Mouse (Mus musculus) embryonic facial prominence, embryonic 10.5 days (tissue): Measurements from ENCODE around the gene Nupr1. TPM values are rescaled to one million over a fixed set of nuclear protein-coding genes. Genes with fewer than 3 reads are reported as not detected.

Experiments used
- DNase-seq: peaks from one replicate; pipeline ENCODE4 v3.0.0-alpha.2; 2017; ENCODE audit warnings: low spot score
- H3K27ac ChIP-seq: fragments of 300-500 bp; sonication (generic); replicated peaks from 2 replicates; pipeline ENCODE4 v1.5.1; 2016; ENCODE audit warnings: mild to moderate bottlenecking
- H3K27me3 ChIP-seq: fragments of 300-500 bp; sonication (generic); replicated peaks from 2 replicates; pipeline ENCODE4 v1.6.1; 2016; ENCODE audit warnings: low read depth, mild to moderate bottlenecking; ENCODE audit not compliant: poor library complexity, severe bottlenecking
- H3K36me3 ChIP-seq: fragments of 300-500 bp; sonication (generic); replicated peaks from 2 replicates; pipeline ENCODE4 v1.6.1; 2016; ENCODE audit warnings: mild to moderate bottlenecking, moderate library complexity
- H3K4me1 ChIP-seq: fragments of 300-500 bp; sonication (generic); 2 replicates; pipeline ENCODE4 v1.6.1; 2016
- H3K4me3 ChIP-seq: fragments of 300-500 bp; sonication (generic); 2 replicates; pipeline ENCODE4 v1.5.1; 2016; ENCODE audit warnings: mild to moderate bottlenecking, moderate library complexity
- H3K9me3 ChIP-seq: fragments of 300-500 bp; sonication (generic); 2 replicates; pipeline ENCODE4 v1.6.1; 2016; ENCODE audit warnings: mild to moderate bottlenecking
- WGBS: fragments of 180-500 bp; shearing (Covaris S2); methylation state at CpG from one replicate; pipeline ENCODE4 v1.1.7; 2016; 5-methylcytosine and 5-hydroxymethylcytosine counted together
- polyA plus RNA-seq: library from polyadenylated mRNA; unstranded; fragments of >200 nt; fragmentation: Nextera tagmentation; extraction: Ambion mirVana; gene quantifications from 2 replicates; pipeline ENCODE4 v1.2.1, GENCODE M21; 2016

The Nupr1 gene
- polyA plus RNA-seq, 1 experiment from 2014 or later = 1.2 TPM

DNA sequence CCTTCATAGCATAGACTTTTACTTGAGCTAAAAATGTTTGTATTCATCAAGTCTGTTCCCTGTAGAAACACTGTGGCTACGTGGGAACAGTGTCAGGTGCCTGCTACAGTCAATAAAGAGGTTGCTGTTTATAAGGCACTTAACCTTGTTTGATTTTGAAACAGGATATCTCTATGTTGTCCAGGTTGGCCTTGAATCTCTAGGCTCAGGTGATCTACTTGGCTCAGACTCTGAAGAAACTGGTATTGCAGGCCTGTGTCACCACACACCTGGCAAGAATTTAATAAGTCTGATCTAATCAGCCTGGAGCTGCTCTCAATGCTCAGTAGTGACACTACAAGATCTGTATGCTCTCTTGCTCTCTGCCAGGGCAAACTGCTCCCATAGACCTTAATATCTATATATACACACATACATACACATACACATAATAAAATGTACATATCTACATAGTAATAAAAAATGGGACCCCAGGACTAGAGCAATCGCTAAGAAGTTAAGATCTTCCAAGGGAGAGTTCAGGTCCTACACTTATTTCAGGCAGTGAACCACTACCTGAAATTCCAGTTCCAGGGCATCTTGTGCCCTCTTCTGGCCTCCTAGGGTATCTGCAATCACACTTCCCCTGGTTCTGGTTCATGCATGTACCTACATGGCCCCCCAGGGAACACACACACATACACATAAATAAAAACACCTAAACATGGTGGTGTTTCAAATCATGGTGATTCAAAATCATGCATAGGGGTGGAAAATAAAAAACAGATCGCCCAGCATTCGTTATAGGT is 6.3 kb upstream of the Nupr1 start:
- DNase-seq = peak; percentile 19
- WGBS = 16% methylated on average over 4 of the region's 4 CpGs

DNA sequence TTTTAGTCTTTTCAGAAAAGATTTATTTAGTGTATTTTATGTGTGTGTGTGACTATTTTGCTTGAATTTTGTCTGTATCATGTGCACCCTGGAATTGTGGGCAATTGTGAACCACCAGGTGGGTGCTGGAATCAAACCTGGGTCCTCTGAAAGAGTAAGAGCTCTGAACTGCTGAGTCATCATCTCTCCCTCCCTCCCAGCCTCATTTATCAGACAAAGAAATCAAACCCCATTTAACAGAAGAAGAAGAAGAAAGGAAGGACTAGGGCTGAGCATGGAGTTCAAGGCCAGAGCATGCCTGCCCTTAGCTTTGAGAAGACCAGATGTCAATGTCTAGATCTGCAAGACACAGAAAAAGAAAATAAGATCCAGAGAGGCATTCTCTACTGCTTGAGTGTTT is 4.7 kb upstream of the Nupr1 start:
- DNase-seq = no peak
- no peak overlapping the region for H3K4me3 ChIP-seq
- H3K36me3 ChIP-seq = no peaks in the 10 kb centered on the region
- H3K27me3 ChIP-seq = no peaks in the 10 kb centered on the region
- no peaks in the 10 kb centered on the region for H3K4me1 ChIP-seq
- no peak overlapping the region for H3K27ac ChIP-seq
- H3K9me3 ChIP-seq = no peaks in the 10 kb centered on the region

More for the DNA sequence above, 6.3 kb upstream of the Nupr1 start:
- H3K4me3 ChIP-seq = no peak overlapping the region
- H3K4me1 ChIP-seq = no peaks in the 10 kb centered on the region
- no peaks in the 10 kb centered on the region for H3K27me3 ChIP-seq
- no peaks in the 10 kb centered on the region for H3K36me3 ChIP-seq
- no peak overlapping the region for H3K27ac ChIP-seq
- no peaks in the 10 kb centered on the region for H3K9me3 ChIP-seq

GRCm38 (mm10) chr7:126632478-126632877 is 1.8 kb upstream of the Nupr1 start:
- 77% methylated on average over 2 of the region's 2 CpGs for WGBS

DNA sequence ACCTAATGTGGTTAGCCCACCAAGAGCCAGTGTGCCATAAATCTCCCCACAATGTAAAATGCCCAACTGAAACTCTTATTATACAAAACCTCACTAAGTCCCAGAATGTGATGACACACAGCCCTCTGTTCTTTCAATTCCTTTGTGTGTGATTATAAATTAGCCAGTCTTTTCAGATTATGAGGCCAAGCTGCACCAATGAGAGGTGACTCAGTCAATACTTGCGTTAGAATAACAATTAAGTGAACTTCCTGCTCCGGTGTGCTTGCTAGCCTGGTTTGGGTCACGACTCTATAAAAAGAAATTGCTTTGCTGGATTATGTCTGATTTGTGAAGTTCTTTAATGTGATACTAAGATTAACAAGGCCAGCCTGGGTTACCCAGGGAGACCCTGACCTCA is 746 bp downstream of the Nupr1 start:
- Histone ChIP-seq H3K9me3 (no peaks in the 10 kb centered on the region), H3K27ac (no peak overlapping the region), H3K4me3 (no peak overlapping the region), H3K36me3 (no peaks in the 10 kb centered on the region), H3K27me3 (no peaks in the 10 kb centered on the region), H3K4me1 (peaks cover 7% of the 10 kb centered on the region)
- WGBS = 61% methylated on average over 3 of the region's 3 CpGs
- DNase-seq = no peak

More at GRCm38 (mm10) chr7:126632478-126632877, 1.8 kb upstream of the Nupr1 start:
- DNase-seq = no peak
- no peaks in the 10 kb centered on the region for H3K4me1 ChIP-seq
- H3K27me3 ChIP-seq = no peaks in the 10 kb centered on the region
- no peaks in the 10 kb centered on the region for H3K36me3 ChIP-seq
- no peaks in the 10 kb centered on the region for H3K9me3 ChIP-seq
- H3K4me3 ChIP-seq = no peak overlapping the region
- no peak overlapping the region for H3K27ac ChIP-seq

DNA sequence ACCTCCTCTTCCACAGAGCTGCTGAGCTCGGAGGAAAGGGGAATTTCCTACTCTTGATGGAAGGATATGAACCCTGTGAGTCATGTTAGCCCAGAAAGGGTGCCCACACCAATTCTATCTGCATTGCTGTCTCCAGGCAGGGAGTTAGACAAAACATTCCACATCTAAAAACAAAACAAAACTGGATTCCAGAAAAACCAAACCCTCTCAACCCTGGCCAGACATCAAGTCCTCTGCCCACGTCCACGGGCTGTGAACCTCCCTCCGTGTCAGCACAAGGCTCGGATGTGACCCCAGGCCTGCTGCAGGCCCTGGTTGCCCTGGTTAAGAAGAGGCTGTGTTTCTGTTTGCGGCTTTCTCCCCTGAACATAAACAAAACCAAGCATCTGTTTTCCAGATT is 2.5 kb downstream of the Nupr1 start:
- Histone ChIP-seq H3K9me3 (no peaks in the 10 kb centered on the region), H3K4me1 (peaks cover 7% of the 10 kb centered on the region), H3K27me3 (no peaks in the 10 kb centered on the region), H3K4me3 (no peak overlapping the region), H3K36me3 (no peaks in the 10 kb centered on the region), H3K27ac (no peak overlapping the region; the same call in 1 of the 2 replicates)
- WGBS = 64% methylated on average over 6 of the region's 6 CpGs
- DNase-seq = no peak

GRCm38 (mm10) chr7:126625807-126626600 is 4.7 kb downstream of the Nupr1 start:
- Histone ChIP-seq H3K4me1 (peaks cover 7% of the 10 kb centered on the region), H3K27me3 (no peaks in the 10 kb centered on the region), H3K27ac (peak overlapping the region; percentile 37; the same call in 1 of the 2 replicates), H3K9me3 (no peaks in the 10 kb centered on the region), H3K4me3 (no peak overlapping the region), H3K36me3 (no peaks in the 10 kb centered on the region)
- 86% methylated on average over 3 of the region's 3 CpGs for WGBS
- DNase-seq = no peak

DNA sequence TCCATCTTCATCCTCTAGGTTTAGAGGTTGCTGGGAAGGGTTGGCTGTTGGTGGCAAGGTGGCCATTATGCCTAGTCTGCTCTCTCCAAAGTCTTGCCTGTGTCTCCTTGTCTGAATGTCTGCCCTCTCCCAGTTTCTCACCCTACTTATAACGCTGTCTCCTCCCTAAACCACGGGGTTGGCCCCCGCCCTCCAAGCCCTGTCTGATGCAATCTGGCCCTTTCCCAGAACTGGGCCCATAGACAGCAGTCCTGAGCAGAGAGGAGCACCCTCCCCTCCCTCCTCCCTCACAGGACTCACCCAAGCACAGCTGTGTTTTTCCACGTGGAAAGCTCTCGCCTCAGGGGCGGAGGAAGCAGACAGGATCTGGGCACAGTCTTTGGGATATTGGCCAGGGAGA is 5.3 kb downstream of the Nupr1 start:
- WGBS = 59% methylated on average over 6 of the region's 6 CpGs
- no peak for DNase-seq
- peaks cover 7% of the 10 kb centered on the region for H3K4me1 ChIP-seq
- H3K9me3 ChIP-seq = no peaks in the 10 kb centered on the region
- no peak overlapping the region for H3K4me3 ChIP-seq
- no peaks in the 10 kb centered on the region for H3K27me3 ChIP-seq
- H3K36me3 ChIP-seq = no peaks in the 10 kb centered on the region
- H3K27ac ChIP-seq = peak overlapping the region; percentile 37; the same call in 1 of the 2 replicates

GRCm38 (mm10) chr7:126624774-126625173 is 5.9 kb downstream of the Nupr1 start:
- H3K4me3 ChIP-seq = no peak overlapping the region
- H3K4me1 ChIP-seq = peaks cover 7% of the 10 kb centered on the region
- no peak for DNase-seq
- no peaks in the 10 kb centered on the region for H3K27me3 ChIP-seq
- H3K9me3 ChIP-seq = no peaks in the 10 kb centered on the region
- H3K27ac ChIP-seq = no peak overlapping the region
- 66% methylated on average over 16 of the region's 16 CpGs for WGBS
- no peaks in the 10 kb centered on the region for H3K36me3 ChIP-seq

- no peak overlapping the region for H3K27ac ChIP-seq
- no peak for DNase-seq
- no peak overlapping the region for H3K4me3 ChIP-seq
- H3K4me1 ChIP-seq = peaks cover 7% of the 10 kb centered on the region
- H3K27me3 ChIP-seq = no peaks in the 10 kb centered on the region
- WGBS = 92% methylated on average over 1 of the region's 1 CpGs
- H3K36me3 ChIP-seq = no peaks in the 10 kb centered on the region
- no peaks in the 10 kb centered on the region for H3K9me3 ChIP-seq
Measured at GRCm38 (mm10) chr7:126623381-126623780, 7.3 kb downstream of the Nupr1 start.

DNA sequence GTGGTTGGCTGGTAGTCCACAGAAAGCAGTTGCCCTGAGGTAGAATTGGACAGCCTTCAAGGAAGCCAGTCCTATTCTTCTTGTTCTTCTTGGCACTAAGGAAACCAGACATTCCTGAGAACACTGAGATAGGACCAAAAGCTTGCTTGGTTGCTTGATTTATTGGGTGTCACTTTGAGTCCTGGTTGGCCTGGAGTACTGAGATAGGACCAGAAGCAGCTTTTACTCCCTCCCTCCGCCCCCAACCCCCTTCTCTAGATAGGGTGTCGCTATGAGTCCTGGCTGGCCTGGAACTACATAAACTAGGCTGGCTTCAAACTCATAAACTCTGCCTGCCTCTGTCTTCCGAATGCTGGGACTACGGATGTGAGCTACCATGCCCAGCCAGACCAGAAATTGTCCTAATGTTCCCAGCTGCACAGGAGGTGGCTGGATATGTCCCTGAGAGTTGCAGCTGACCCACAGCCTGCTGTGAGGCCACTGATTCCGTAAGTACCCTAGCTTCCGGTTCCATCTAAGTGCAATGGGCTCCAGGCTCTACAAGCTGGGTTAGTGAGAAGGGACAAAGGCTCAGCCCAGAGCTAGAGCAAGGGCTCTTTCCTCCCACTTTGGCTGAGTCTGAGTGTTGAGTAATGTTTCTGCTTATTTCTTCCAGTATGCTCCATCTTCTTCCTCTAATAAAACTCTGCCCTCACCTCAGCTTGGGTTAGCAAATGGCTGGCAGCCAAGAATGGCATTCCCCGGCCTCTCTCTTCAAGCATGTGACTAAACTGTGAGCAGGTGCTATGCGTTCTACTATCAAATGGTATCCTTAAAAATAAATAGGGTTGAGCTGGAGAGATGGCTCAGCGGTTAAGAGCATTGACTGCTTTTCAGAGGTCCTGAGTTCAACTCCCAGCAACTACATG is 9.0 kb downstream of the Nupr1 start:
- H3K27ac ChIP-seq = no peak overlapping the region
- DNase-seq = no peak
- 86% methylated on average over 9 of the region's 9 CpGs for WGBS
- H3K36me3 ChIP-seq = no peaks in the 10 kb centered on the region
- no peak overlapping the region for H3K4me3 ChIP-seq
- H3K27me3 ChIP-seq = no peaks in the 10 kb centered on the region
- peaks cover 7% of the 10 kb centered on the region for H3K4me1 ChIP-seq
- no peaks in the 10 kb centered on the region for H3K9me3 ChIP-seq

- no peaks in the 10 kb centered on the region for H3K9me3 ChIP-seq
- H3K4me3 ChIP-seq = no peak overlapping the region
- 80% methylated on average over 10 of the region's 10 CpGs for whole genome bisulfite sequencing
- no peak overlapping the region for H3K27ac ChIP-seq
- no peaks in the 10 kb centered on the region for H3K27me3 ChIP-seq
- H3K36me3 ChIP-seq = no peaks in the 10 kb centered on the region
- no peaks in the 10 kb centered on the region for H3K4me1 ChIP-seq
- no peak for DNase-seq
Measured at GRCm38 (mm10) chr7:126619559-126620275, 10.9 kb downstream of the Nupr1 start.

DNA sequence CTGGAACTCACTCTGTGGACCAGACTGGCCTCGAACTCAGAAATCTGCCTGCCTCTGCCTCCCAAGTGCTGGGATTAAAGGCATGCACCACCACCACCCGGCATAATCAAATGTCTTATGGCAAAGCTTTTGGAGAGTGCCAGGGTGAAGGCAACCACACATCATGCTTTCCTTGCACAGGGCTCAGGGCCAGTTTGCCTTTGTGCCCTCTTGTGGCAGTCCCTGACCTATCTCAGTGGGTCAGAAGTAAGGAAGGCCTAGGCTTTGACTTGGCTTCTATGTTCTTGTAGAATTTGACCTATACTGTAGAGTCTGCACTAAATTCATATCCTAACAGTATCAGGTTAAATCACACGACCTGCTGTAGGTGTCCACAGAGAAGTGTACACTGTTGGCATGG is 14.0 kb downstream of the Nupr1 start:
- no peaks in the 10 kb centered on the region for H3K36me3 ChIP-seq
- H3K4me3 ChIP-seq = no peak overlapping the region
- DNase-seq = no peak
- no peak overlapping the region for H3K27ac ChIP-seq
- WGBS = 77% methylated on average over 3 of the region's 3 CpGs
- no peaks in the 10 kb centered on the region for H3K4me1 ChIP-seq
- no peaks in the 10 kb centered on the region for H3K27me3 ChIP-seq
- H3K9me3 ChIP-seq = no peaks in the 10 kb centered on the region
